Mouse (Mus musculus): Measurements from ENCODE around the gene Vkorc1. TPM values are rescaled to one million over a fixed set of nuclear protein-coding genes. Genes with fewer than 3 reads are reported as not detected.
A peak's percentile ranks its signal among the peaks of the same experiment; 100 is the strongest.

Vkorc1 gene
- total and polyA plus RNA-seq, 3 experiments, result 0.25 TPM; not detected in 2

DNA sequence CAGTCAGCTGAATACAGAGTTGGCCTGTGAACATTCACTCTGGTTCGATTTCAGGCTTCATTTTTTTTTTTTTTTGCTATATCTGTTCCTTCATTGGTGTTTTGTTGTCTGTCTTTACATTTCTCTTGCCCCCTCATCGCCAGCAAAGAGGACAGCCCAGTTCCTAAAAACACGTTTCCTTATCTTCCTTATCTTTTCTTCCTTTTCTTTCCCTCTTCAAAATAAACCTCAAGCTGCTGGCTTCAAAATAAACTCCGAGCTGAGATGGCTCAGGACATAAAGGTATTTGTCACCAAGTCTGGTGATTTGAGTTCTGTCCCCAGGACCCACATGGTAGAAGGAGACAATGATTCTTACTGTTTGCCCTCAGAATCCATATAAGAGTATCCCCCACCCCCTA, 17.5 kb upstream of the Vkorc1 start:
- Histone ChIP-seq H3K79me2 (replicated peaks; ENCODE audit: control insufficient read depth, extremely low read depth, insufficient read depth, poor library complexity, severe bottlenecking) (peaks cover 11% of the 10 kb centered on the region; the same call in 1 of the 2 replicates), H3K4me1 (ENCODE audit: control insufficient read depth in 1 of 2, insufficient read depth in 2 of 2) (peaks cover 3 to 31% of the 10 kb centered on the region in 2 experiments; a peak in 3 of 4 replicates), H3K4me2 (ENCODE audit: insufficient read depth, low read depth, poor library complexity, severe bottlenecking) (peak overlapping the region; percentile 92), H3K36me3 (replicated peaks in 1 of 2; ENCODE audit: control insufficient read depth in 1 of 2, insufficient read depth in 1 of 2, low read length in 1 of 2) (peaks cover 27 to 41% of the 10 kb centered on the region in 2 experiments), H3K9ac (ENCODE audit: insufficient read depth, low read depth) (peak overlapping the region; percentile 42), H3K9me3 (replicated peaks; ENCODE audit: low read length) (no peaks in the 10 kb centered on the region), H3K27me3 (replicated peaks) (no peaks in the 10 kb centered on the region), H3K4me3 (replicated peaks in 1 of 3; ENCODE audit: low read depth in 2 of 3, low read length in 2 of 3, poor library complexity in 1 of 3) (peak overlapping the region; percentile 66 to 87 (median 80)), H3K27ac (ENCODE audit: insufficient read depth, low read depth) (no peak overlapping the region)
- in situ Hi-C loops (cut with MboI; ENCODE audit: low pct_ligation_motif_present, low pct_unique_long_range_greater_than_20kb, low sequenced_read_pairs) (no loop called here), dilution Hi-C loops (cut with MboI; ENCODE audit: extremely low pct_ligation_motif_present, extremely low pct_unique_long_range_greater_than_20kb, low sequenced_read_pairs) (no loop called here)
- TF ChIP-seq NRF1 (IDR thresholded peaks at IDR 0.05; ENCODE audit: low read depth, low read length) (no peak), UBTF (IDR thresholded peaks at IDR 0.05; ENCODE audit: low read depth, low read length) (no peak), HCFC1 (IDR thresholded peaks at IDR 0.05; ENCODE audit: low read depth, low read length) (no peak), TCF12 (IDR thresholded peaks at IDR 0.05; ENCODE audit: low read depth, low read length) (no peak), SMC3 (IDR thresholded peaks at IDR 0.05; ENCODE audit: low read depth, low read length) (no peak), USF2 (conservative IDR thresholded peaks at IDR 0.05; ENCODE audit: low read depth, low read length) (no peak), JUN (IDR thresholded peaks at IDR 0.05; ENCODE audit: insufficient read depth, low read depth, low read length) (no peak), SIN3A (IDR thresholded peaks at IDR 0.05; ENCODE audit: low read length) (no peak), GABPA (IDR thresholded peaks at IDR 0.05; ENCODE audit: insufficient replicate concordance, low read depth, low read length) (no peak), ZNF384 (IDR thresholded peaks at IDR 0.05; ENCODE audit: low read depth, low read length) (no peak), RAD21 (IDR thresholded peaks at IDR 0.05; ENCODE audit: low read depth, low read length) (no peak), USF1 (IDR thresholded peaks at IDR 0.05; ENCODE audit: low read depth, low read length) (no peak), IRF4 (IDR thresholded peaks at IDR 0.05; ENCODE audit: low read depth, low read length) (no peak), CTCF (conservative IDR thresholded peaks at IDR 0.05 in 1 of 2, IDR thresholded peaks at IDR 0.05 in 1 of 2; ENCODE audit: low read depth in 2 of 2, low read length in 2 of 2) (no peak), ETS1 (conservative IDR thresholded peaks at IDR 0.05; ENCODE audit: low read depth, low read length) (no peak), MXI1 (IDR thresholded peaks at IDR 0.05; ENCODE audit: low read depth, low read length) (no peak)
- no peak for DNase-seq (ENCODE audit: extremely low read depth)

- H3K4me1 ChIP-seq (ENCODE audit: control insufficient read depth in 1 of 2, insufficient read depth in 2 of 2), result peaks cover under 1 to 26% of the 10 kb centered on the region in 2 experiments; a peak in 2 of 4 replicates
- H3K4me2 ChIP-seq (ENCODE audit: insufficient read depth, low read depth, poor library complexity, severe bottlenecking), result peak within 1 kb of the TSS; percentile 92
- H3K9me3 ChIP-seq (replicated peaks; ENCODE audit: low read length), result no peaks in the 10 kb centered on the region
- H3K9ac ChIP-seq (ENCODE audit: insufficient read depth, low read depth), result peak within 1 kb of the TSS; percentile 42
- in situ Hi-C loops (cut with MboI; ENCODE audit: low pct_ligation_motif_present, low pct_unique_long_range_greater_than_20kb, low sequenced_read_pairs) (no loop called here), dilution Hi-C loops (cut with MboI; ENCODE audit: extremely low pct_ligation_motif_present, extremely low pct_unique_long_range_greater_than_20kb, low sequenced_read_pairs) (no loop called here)
- peaks cover 30 to 42% of the 10 kb centered on the region in 2 experiments for H3K36me3 ChIP-seq (replicated peaks in 1 of 2; ENCODE audit: control insufficient read depth in 1 of 2, insufficient read depth in 1 of 2, low read length in 1 of 2)
- H3K4me3 ChIP-seq (replicated peaks in 1 of 3; ENCODE audit: low read depth in 2 of 3, low read length in 2 of 3, poor library complexity in 1 of 3), result peak within 1 kb of the TSS; percentile 66 to 87 (median 80)
- H3K79me2 ChIP-seq (replicated peaks; ENCODE audit: control insufficient read depth, extremely low read depth, insufficient read depth, poor library complexity, severe bottlenecking), result peaks cover 11% of the 10 kb centered on the region; the same call in 1 of the 2 replicates
- H3K27me3 ChIP-seq (replicated peaks), result no peaks in the 10 kb centered on the region
- H3K27ac ChIP-seq (ENCODE audit: insufficient read depth, low read depth), result peak within 1 kb of the TSS; percentile 7; the same call in 1 of the 2 replicates
- DNase-seq (ENCODE audit: extremely low read depth), result peak; percentile 94
- 0 out of 2 replicates have a peak, but pooled peaks have one; percentile 43 for TF ChIP-seq MEF2A (IDR thresholded peaks at IDR 0.05; ENCODE audit: borderline replicate concordance, low read depth, low read length)
- 0 out of 2 replicates have a peak, but pooled peaks have one; percentile 32 for TF ChIP-seq ZMIZ1 (IDR thresholded peaks at IDR 0.05; ENCODE audit: low read depth, low read length)
- TF ChIP-seq KAT2A (IDR thresholded peaks at IDR 0.05; ENCODE audit: insufficient replicate concordance, low read length), result peak; percentile 86; the same call in 1 of the 2 replicates
- peak; percentile 95 for TF ChIP-seq CHD2 (IDR thresholded peaks at IDR 0.05; ENCODE audit: low read length)
- TF ChIP-seq GABPA (IDR thresholded peaks at IDR 0.05; ENCODE audit: insufficient replicate concordance, low read depth, low read length), result no peak
- TF ChIP-seq TBP (conservative IDR thresholded peaks at IDR 0.05; ENCODE audit: low read depth, low read length), result peak; percentile 83
- TF ChIP-seq ELF1 (IDR thresholded peaks at IDR 0.05; ENCODE audit: low read depth, low read length), result peak; percentile 85
- TF ChIP-seq SMC3 (IDR thresholded peaks at IDR 0.05; ENCODE audit: low read depth, low read length), result no peak
- peak; percentile 48; the same call in 1 of the 2 replicates for TF ChIP-seq IRF4 (IDR thresholded peaks at IDR 0.05; ENCODE audit: low read depth, low read length)
- TF ChIP-seq NRF1 (IDR thresholded peaks at IDR 0.05; ENCODE audit: low read depth, low read length), result peak; percentile 67
- no peak for TF ChIP-seq PAX5 (IDR thresholded peaks at IDR 0.05; ENCODE audit: low read length)
- peak; percentile 93 for TF ChIP-seq HCFC1 (IDR thresholded peaks at IDR 0.05; ENCODE audit: low read depth, low read length)
- no peak for TF ChIP-seq JUND (conservative IDR thresholded peaks at IDR 0.05; ENCODE audit: low read depth, low read length)
- TF ChIP-seq MAFK (IDR thresholded peaks at IDR 0.05; ENCODE audit: insufficient replicate concordance, low read length), result no peak; the same call in 1 of the 2 replicates
- no peak for TF ChIP-seq JUN (IDR thresholded peaks at IDR 0.05; ENCODE audit: insufficient read depth, low read depth, low read length)
- no peak for TF ChIP-seq E2F4 (IDR thresholded peaks at IDR 0.05; ENCODE audit: insufficient replicate concordance, low read depth, low read length)
- no peak for TF ChIP-seq UBTF (IDR thresholded peaks at IDR 0.05; ENCODE audit: low read depth, low read length)
- TF ChIP-seq ZC3H11A (IDR thresholded peaks at IDR 0.05; ENCODE audit: low read depth, low read length), result no peak
- TF ChIP-seq RAD21 (IDR thresholded peaks at IDR 0.05; ENCODE audit: low read depth, low read length), result no peak
- TF ChIP-seq SIN3A (IDR thresholded peaks at IDR 0.05; ENCODE audit: low read length), result no peak
- TF ChIP-seq ZKSCAN1 (IDR thresholded peaks at IDR 0.05; ENCODE audit: borderline replicate concordance, low read depth, low read length), result no peak; the same call in 1 of the 2 replicates
- TF ChIP-seq ZNF384 (IDR thresholded peaks at IDR 0.05; ENCODE audit: low read depth, low read length), result no peak
These were observed 16.9 kb upstream of the Vkorc1 start, which contains the start of gene Kat8 for GRCm38 (mm10) chr7:127912190-127912871. Kat8 (plus strand) TSS chr7:127912516.

Data from CH12.LX (cell line).